Mouse (Mus musculus): ENCODE results near the gene Atp9a. TPM values are rescaled to one million over a fixed set of nuclear protein-coding genes. Genes with fewer than 3 reads are reported as not detected.

Atp9a gene
- polyA plus RNA-seq, 1 experiment = 28.9 TPM

- H3K4me1 ChIP-seq (ENCODE audit: control insufficient read depth, insufficient read depth, low read length) = no peaks in the 10 kb centered on the region
- no peaks in the 10 kb centered on the region for H3K27me3 ChIP-seq (ENCODE audit: control insufficient read depth, insufficient read depth, low read length, poor library complexity, severe bottlenecking)
- H3K9ac ChIP-seq (ENCODE audit: low read depth, poor library complexity, severe bottlenecking) = no peak overlapping the region
- no peaks in the 10 kb centered on the region for H3K9me3 ChIP-seq (replicated peaks; ENCODE audit: control insufficient read depth, insufficient read depth, low read length, poor library complexity, severe bottlenecking)
- no peak overlapping the region for H3K4me3 ChIP-seq (ENCODE audit: low read depth, low read length)
- no peak overlapping the region for H3K27ac ChIP-seq (ENCODE audit: insufficient read depth, low read length)
- H3K36me3 ChIP-seq (ENCODE audit: control insufficient read depth, insufficient read depth, low read length, poor library complexity, severe bottlenecking) = no peaks in the 10 kb centered on the region
- TF ChIP-seq EP300 (IDR thresholded peaks at IDR 0.05; ENCODE audit: insufficient read depth, low read depth, low read length) (peak; percentile 64), CTCF (IDR thresholded peaks at IDR 0.05; ENCODE audit: low read depth, low read length) (no peak), POLR2A (IDR thresholded peaks at IDR 0.05; ENCODE audit: insufficient read depth, low read length) (no peak)
Observed at GRCm38 (mm10) chr2:168677650-168678049, 64.6 kb downstream of the Atp9a start.

GRCm38 (mm10) chr2:168671724-168672123, 70.5 kb downstream of the Atp9a start:
- no peak overlapping the region for H3K27ac ChIP-seq (ENCODE audit: insufficient read depth, low read length)
- H3K27me3 ChIP-seq (ENCODE audit: control insufficient read depth, insufficient read depth, low read length, poor library complexity, severe bottlenecking) = no peaks in the 10 kb centered on the region
- H3K9me3 ChIP-seq (replicated peaks; ENCODE audit: control insufficient read depth, insufficient read depth, low read length, poor library complexity, severe bottlenecking) = no peaks in the 10 kb centered on the region
- TF ChIP-seq EP300 (IDR thresholded peaks at IDR 0.05; ENCODE audit: insufficient read depth, low read depth, low read length) (no peak), CTCF (IDR thresholded peaks at IDR 0.05; ENCODE audit: low read depth, low read length) (no peak), POLR2A (IDR thresholded peaks at IDR 0.05; ENCODE audit: insufficient read depth, low read length) (no peak)
- no peaks in the 10 kb centered on the region for H3K36me3 ChIP-seq (ENCODE audit: control insufficient read depth, insufficient read depth, low read length, poor library complexity, severe bottlenecking)
- H3K4me1 ChIP-seq (ENCODE audit: control insufficient read depth, insufficient read depth, low read length) = no peaks in the 10 kb centered on the region
- no peak overlapping the region for H3K9ac ChIP-seq (ENCODE audit: low read depth, poor library complexity, severe bottlenecking)
- H3K4me3 ChIP-seq (ENCODE audit: low read depth, low read length) = no peak overlapping the region

GRCm38 (mm10) chr2:168670241-168670640, 72.0 kb downstream of the Atp9a start:
- Histone ChIP-seq H3K36me3 (ENCODE audit: control insufficient read depth, insufficient read depth, low read length, poor library complexity, severe bottlenecking) (no peaks in the 10 kb centered on the region), H3K27me3 (ENCODE audit: control insufficient read depth, insufficient read depth, low read length, poor library complexity, severe bottlenecking) (no peaks in the 10 kb centered on the region), H3K27ac (ENCODE audit: insufficient read depth, low read length) (peak overlapping the region; percentile 59), H3K4me3 (ENCODE audit: low read depth, low read length) (peak overlapping the region; percentile 78), H3K4me1 (ENCODE audit: control insufficient read depth, insufficient read depth, low read length) (no peaks in the 10 kb centered on the region), H3K9me3 (replicated peaks; ENCODE audit: control insufficient read depth, insufficient read depth, low read length, poor library complexity, severe bottlenecking) (no peaks in the 10 kb centered on the region), H3K9ac (ENCODE audit: low read depth, poor library complexity, severe bottlenecking) (peak overlapping the region; percentile 55)
- TF ChIP-seq POLR2A (IDR thresholded peaks at IDR 0.05; ENCODE audit: insufficient read depth, low read length) (peak; percentile 9), CTCF (IDR thresholded peaks at IDR 0.05; ENCODE audit: low read depth, low read length) (no peak)

GRCm38 (mm10) chr2:168669762-168670161, 72.4 kb downstream of the Atp9a start:
- H3K4me3 ChIP-seq (ENCODE audit: low read depth, low read length) = peak overlapping the region; percentile 78
- H3K9me3 ChIP-seq (replicated peaks; ENCODE audit: control insufficient read depth, insufficient read depth, low read length, poor library complexity, severe bottlenecking) = no peaks in the 10 kb centered on the region
- H3K9ac ChIP-seq (ENCODE audit: low read depth, poor library complexity, severe bottlenecking) = peak overlapping the region; percentile 55
- TF ChIP-seq CTCF (IDR thresholded peaks at IDR 0.05; ENCODE audit: low read depth, low read length) = no peak
- TF ChIP-seq POLR2A (IDR thresholded peaks at IDR 0.05; ENCODE audit: insufficient read depth, low read length) = no peak
- peak; percentile 80; the same call in 1 of the 2 replicates for TF ChIP-seq EP300 (IDR thresholded peaks at IDR 0.05; ENCODE audit: insufficient read depth, low read depth, low read length)
- no peaks in the 10 kb centered on the region for H3K4me1 ChIP-seq (ENCODE audit: control insufficient read depth, insufficient read depth, low read length)
- H3K36me3 ChIP-seq (ENCODE audit: control insufficient read depth, insufficient read depth, low read length, poor library complexity, severe bottlenecking) = no peaks in the 10 kb centered on the region
- H3K27me3 ChIP-seq (ENCODE audit: control insufficient read depth, insufficient read depth, low read length, poor library complexity, severe bottlenecking) = no peaks in the 10 kb centered on the region
- H3K27ac ChIP-seq (ENCODE audit: insufficient read depth, low read length) = peak overlapping the region; percentile 59

- Histone ChIP-seq H3K4me3 (ENCODE audit: low read depth, low read length) (no peak overlapping the region), H3K36me3 (ENCODE audit: control insufficient read depth, insufficient read depth, low read length, poor library complexity, severe bottlenecking) (no peaks in the 10 kb centered on the region), H3K9ac (ENCODE audit: low read depth, poor library complexity, severe bottlenecking) (no peak overlapping the region), H3K9me3 (replicated peaks; ENCODE audit: control insufficient read depth, insufficient read depth, low read length, poor library complexity, severe bottlenecking) (no peaks in the 10 kb centered on the region), H3K27me3 (ENCODE audit: control insufficient read depth, insufficient read depth, low read length, poor library complexity, severe bottlenecking) (no peaks in the 10 kb centered on the region), H3K27ac (ENCODE audit: insufficient read depth, low read length) (no peak overlapping the region), H3K4me1 (ENCODE audit: control insufficient read depth, insufficient read depth, low read length) (no peaks in the 10 kb centered on the region)
- TF ChIP-seq POLR2A (IDR thresholded peaks at IDR 0.05; ENCODE audit: insufficient read depth, low read length) (no peak), EP300 (IDR thresholded peaks at IDR 0.05; ENCODE audit: insufficient read depth, low read depth, low read length) (no peak), CTCF (IDR thresholded peaks at IDR 0.05; ENCODE audit: low read depth, low read length) (no peak)
Observed at GRCm38 (mm10) chr2:168667745-168668144, 74.5 kb downstream of the Atp9a start.

GRCm38 (mm10) chr2:168665680-168666079, 76.5 kb downstream of the Atp9a start:
- Histone ChIP-seq H3K4me3 (ENCODE audit: low read depth, low read length) (no peak overlapping the region), H3K9me3 (replicated peaks; ENCODE audit: control insufficient read depth, insufficient read depth, low read length, poor library complexity, severe bottlenecking) (no peaks in the 10 kb centered on the region), H3K27me3 (ENCODE audit: control insufficient read depth, insufficient read depth, low read length, poor library complexity, severe bottlenecking) (no peaks in the 10 kb centered on the region), H3K9ac (ENCODE audit: low read depth, poor library complexity, severe bottlenecking) (no peak overlapping the region), H3K36me3 (ENCODE audit: control insufficient read depth, insufficient read depth, low read length, poor library complexity, severe bottlenecking) (no peaks in the 10 kb centered on the region), H3K4me1 (ENCODE audit: control insufficient read depth, insufficient read depth, low read length) (no peaks in the 10 kb centered on the region), H3K27ac (ENCODE audit: insufficient read depth, low read length) (no peak overlapping the region)
- no peak for TF ChIP-seq POLR2A (IDR thresholded peaks at IDR 0.05; ENCODE audit: insufficient read depth, low read length)
- TF ChIP-seq EP300 (IDR thresholded peaks at IDR 0.05; ENCODE audit: insufficient read depth, low read depth, low read length) = no peak
- TF ChIP-seq CTCF (IDR thresholded peaks at IDR 0.05; ENCODE audit: low read depth, low read length) = no peak
